Mouse (Mus musculus): ENCODE data around the gene Med13l.

Med13l gene

DNA sequence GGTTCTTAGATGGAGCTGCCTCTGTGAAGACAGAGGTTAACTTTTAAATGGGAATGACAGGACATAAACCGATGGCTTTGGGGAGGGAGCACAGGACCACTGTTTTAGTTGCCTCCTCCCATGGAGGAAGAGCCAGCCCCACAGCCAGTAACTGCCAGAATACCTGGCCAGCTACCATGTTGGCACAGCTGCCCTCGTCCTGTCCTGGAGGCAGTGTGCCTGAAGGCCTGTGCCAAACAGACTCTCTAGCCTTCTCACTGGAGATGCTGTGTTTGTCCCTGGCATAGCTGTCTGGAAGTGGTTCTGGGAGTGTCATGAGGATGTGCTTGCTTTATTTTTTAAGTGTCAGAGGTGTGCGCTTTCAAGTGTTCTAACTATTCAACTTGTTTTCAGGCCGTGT lies 173.1 kb downstream of the Med13l start:
- no peak for DNase-seq (ENCODE audit: low spot score)

DNA sequence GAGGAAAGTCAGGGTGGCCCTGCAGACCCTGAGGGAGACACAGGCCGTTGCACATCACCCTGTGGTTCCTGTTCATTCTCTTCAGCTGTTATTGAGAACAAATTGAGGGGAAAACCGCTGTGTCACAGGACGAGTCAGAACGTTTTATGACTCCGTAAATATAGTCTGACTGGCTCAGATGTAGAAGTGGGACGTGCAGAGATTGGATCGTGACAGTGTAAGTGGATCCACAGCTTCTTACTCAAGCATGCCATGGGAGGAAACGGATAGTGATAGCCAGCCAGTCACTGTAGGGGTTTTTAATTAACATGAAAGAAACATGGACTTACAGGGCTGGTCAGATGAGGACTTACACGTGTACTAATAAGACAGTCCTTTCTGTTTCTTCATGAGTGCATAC lies 174.0 kb downstream of the Med13l start:
- DNase-seq (ENCODE audit: low spot score), result no peak

- no peak for DNase-seq (ENCODE audit: low spot score)
Observed at GRCm38 (mm10) chr5:118735738-118736137, 175.3 kb downstream of the Med13l start.

DNA sequence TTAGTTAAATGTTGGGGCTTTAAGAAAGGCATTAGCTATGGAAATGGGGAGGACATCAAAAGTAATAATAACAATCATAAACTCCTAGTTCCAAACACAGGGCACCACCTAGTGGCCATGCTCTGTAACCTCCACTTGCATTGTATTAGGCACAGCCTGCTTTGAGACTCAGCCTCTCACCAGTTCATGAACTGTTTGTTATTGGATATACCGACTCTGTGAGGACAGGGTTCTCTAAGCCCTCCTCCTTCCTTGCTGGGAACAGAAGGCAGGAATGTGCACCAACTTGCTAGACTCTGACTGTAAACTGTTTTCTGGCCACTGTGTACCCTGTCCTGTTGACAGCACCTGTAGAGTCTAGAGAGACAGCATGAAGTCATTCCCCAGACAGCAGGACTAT lies 177.1 kb downstream of the Med13l start:
- peak; percentile 67 for DNase-seq (ENCODE audit: low spot score)

DNA sequence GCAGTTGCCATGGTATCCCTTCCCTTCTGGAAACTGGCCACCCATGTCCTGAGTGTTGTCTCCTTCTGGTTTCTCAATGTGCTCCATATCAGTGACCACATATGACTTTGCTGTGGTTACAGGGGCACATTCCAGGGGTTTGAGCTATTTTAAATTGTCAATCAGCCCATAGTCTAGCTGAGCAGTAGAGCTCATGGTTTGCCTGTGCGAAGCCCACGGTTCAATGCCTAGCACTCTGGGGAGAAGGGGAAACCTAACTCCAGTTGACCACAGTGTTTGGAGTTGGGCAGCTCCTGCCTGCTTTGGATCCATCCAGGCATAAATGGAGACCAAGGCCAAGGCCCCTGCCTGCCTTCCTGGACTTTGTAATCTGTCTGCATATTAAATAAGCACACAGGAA lies 182.6 kb downstream of the Med13l start:
- no peak for DNase-seq (ENCODE audit: low spot score)

DNA sequence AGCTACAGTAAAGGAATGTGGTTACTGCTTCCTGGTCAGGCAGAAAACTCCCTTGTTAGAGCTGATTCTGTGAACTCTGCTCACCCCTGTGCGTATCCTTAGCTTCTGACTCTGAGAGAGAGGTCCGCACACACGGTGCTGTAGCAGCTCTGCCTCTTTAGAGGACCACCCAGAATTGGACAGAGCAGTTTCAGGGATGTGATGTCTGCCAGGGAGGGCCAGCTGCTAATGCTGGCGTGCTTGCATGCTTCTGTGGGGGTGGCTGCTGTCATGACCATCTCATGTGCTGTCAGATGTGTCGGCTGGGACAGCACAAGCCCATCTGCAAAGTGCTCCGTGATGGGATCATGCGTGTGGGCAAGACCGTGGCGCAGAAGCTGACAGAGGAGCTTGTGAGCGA lies 186.5 kb downstream of the Med13l start:
- DNase-seq (ENCODE audit: low spot score), result no peak

- no peak for DNase-seq (ENCODE audit: low spot score)
Observed at GRCm38 (mm10) chr5:118751446-118752179, 191.1 kb downstream of the Med13l start.

- no peak for DNase-seq (ENCODE audit: low spot score)
Observed at GRCm38 (mm10) chr5:118752868-118753267, 192.4 kb downstream of the Med13l start.

GRCm38 (mm10) chr5:118753471-118754044 lies 193.1 kb downstream of the Med13l start:
- DNase-seq (ENCODE audit: low spot score), result no peak

DNA sequence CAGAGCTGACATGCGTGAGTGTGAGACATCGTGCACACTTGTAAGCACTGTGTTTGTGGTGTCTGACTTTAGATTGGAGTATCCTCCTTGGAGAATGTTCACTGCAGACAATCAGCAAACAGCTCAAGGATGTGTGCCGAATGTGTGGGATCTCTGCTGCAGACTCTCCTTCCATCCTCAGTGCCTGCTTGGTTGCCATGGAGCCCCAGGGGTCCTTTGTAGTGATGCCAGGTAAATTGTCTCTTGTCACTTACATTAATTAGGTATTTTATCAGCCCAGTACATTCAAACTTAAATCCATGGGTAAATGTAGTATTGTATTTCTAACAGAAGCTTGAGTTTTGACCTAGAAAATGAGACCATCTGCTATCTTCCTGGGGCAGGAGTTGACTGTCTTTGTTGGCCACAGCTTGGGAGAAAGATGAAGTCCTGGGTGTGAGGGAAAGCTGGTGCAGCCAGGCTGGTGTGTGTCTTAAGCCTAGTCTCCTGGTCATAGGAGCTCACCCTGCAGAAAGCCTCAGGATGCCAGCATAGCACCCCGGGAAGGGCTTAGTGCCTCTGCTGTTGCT lies 193.8 kb downstream of the Med13l start:
- DNase-seq (ENCODE audit: low spot score), result no peak

GRCm38 (mm10) chr5:118756078-118756477 lies 195.6 kb downstream of the Med13l start:
- DNase-seq (ENCODE audit: low spot score), result no peak

- DNase-seq (ENCODE audit: low spot score), result no peak
Observed at GRCm38 (mm10) chr5:118757396-118758301, 197.2 kb downstream of the Med13l start.

- DNase-seq (ENCODE audit: low spot score), result no peak
Observed at GRCm38 (mm10) chr5:118760986-118761385, 200.5 kb downstream of the Med13l start.

DNA sequence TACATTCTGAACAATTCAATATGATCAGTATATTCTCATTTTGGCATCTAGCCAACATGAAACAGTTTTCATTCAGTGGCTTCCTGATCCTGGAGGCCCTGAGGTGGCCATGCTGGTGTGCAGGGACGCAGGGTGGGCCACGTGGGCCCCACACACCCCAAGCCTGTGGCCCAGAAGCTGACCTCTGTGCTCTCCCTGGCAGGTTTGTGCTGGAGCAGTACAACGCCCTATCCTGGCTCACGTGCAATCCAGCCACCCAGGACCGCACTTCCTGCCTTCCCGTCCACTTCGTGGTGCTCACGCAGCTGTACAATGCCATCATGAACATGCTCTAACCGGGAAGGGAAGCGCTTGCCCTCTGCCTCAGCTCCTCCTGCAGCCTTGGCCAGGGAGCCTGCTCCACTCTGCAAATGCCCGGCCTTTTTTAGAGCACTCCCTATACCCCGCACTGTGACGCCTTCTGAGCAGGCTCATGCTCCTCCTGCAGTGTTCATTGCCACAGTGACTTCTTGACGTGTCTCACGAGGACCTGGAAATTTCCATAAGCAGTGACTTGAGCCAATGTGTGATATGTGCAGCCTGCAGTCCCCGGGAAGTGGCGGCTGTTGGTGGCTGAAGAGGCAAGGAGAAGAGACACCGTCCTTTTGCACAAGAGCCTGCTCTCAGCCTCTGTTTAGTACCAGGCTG lies 202.2 kb downstream of the Med13l start:
- no peak for DNase-seq (ENCODE audit: low spot score)

DNA sequence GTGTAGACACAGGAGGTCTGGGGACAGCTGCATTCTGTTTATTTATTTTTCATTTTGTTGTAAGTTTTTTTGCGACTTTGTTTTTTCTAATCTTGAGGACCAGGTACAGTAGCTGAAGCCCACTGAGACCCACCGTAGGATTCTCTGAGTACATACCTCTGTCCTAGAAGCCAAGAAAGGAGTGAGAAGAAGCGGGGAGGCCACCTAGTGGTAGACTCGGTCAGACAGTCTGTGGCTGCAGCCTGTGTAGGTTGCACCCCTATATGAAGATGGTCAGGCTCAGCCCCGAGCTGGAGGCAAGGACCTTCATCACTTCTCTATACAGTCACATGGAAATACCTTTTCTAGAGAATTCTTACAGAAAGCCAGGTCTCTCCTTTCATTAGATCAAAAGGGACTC lies 202.9 kb downstream of the Med13l start:
- no peak for DNase-seq (ENCODE audit: low spot score)

GRCm38 (mm10) chr5:118769143-118769542 lies 208.7 kb downstream of the Med13l start:
- no peak for DNase-seq (ENCODE audit: low spot score)

GRCm38 (mm10) chr5:118773866-118774265 lies 213.4 kb downstream of the Med13l start:
- DNase-seq (ENCODE audit: low spot score), result peak; percentile 37

GRCm38 (mm10) chr5:118776396-118776795 lies 215.9 kb downstream of the Med13l start:
- no peak for DNase-seq (ENCODE audit: low spot score)

- DNase-seq (ENCODE audit: low spot score), result peak; percentile 60
Observed at GRCm38 (mm10) chr5:118781598-118781997, 221.1 kb downstream of the Med13l start.

DNA sequence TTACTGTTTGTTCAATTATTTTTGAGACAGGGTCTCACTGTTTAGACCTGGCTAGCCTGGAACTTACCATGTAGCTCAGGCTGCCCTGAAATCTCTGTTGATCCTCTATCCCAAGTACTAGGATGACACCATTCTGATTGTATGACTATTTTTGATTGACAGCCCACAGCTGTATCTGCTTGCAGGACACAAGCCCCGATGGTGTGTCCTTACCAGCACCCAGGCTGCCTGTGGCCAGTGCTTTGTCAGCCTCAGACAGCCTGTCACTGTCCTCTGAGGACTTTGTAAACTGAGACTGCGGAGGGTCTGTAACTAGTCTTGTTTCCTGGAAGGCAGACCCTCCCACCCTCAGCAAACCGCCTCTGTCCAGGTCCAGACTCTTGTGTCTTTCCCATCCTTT lies 221.7 kb downstream of the Med13l start:
- no peak for DNase-seq (ENCODE audit: low spot score)

DNA sequence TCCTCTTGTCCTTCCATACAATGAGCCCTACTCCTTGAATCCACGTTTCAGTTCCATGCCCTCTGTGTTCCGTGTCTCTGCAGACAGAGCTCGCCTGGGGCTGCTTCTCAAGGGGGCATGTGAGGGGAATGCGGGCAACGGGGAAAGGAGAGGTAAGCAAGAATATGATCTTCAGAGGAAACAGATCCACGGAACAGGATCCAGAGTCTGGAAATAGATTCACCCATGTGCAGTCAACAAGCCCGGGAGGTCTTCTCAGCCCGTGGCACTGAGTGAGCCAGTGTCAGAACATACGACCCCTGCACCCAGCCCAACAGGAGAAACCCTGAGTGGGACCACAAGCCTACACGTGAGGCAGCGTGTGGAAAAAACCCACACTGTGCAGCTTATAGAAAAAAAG lies 228.7 kb downstream of the Med13l start:
- DNase-seq (ENCODE audit: low spot score), result no peak

- no peak for DNase-seq (ENCODE audit: low spot score)
Observed at GRCm38 (mm10) chr5:118789776-118790175, 229.3 kb downstream of the Med13l start.

Data from lung, postnatal 25 days (tissue).